ENCODE assay signal across 17 mouse cellular contexts in the genomic region with DNA sequence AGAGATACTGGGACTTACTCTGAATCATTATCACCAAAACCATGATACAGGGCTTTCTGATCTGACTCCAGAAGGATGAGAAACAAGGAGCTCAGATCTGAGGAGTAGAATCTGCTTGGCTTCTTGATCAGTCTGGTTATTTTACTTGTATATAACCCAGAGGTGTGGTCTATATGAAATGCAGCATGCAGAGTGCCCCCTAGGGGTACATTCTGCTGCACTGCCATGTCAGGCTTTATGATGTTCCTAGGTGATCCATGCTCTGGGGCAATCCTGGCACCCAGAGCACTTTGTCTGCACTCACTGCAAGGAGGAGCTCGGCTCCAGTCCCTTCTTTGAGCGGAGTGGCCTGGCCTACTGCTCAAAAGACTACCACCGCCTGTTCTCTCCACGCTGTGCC. TPM values are rescaled to one million over a fixed set of nuclear protein-coding genes. Genes with fewer than 3 reads are reported as not detected.
DNase-seq lines count a peak whose midpoint lies in the region.
"Had no signal": no experiment of that assay in that cellular context is flagged by ENCODE, and none has a peak within 500 bp of the region (broad histone marks: within the 10 kb centered on the region; RNA-seq: fewer than 3 reads in every experiment).

No protein-coding gene starts in this region.

- WGBS in embryonic facial prominence, embryonic 10.5 days = 78% methylated on average over 4 of the region's 4 CpGs

- H3K4me3 ChIP-seq in embryonic facial prominence, embryonic 10.5 days = no peak overlapping the region
- H3K4me3 ChIP-seq: limb, embryonic 15.5 days; midbrain, embryonic 13.5 days; neural tube, embryonic 15.5 days had no signal

- peak; percentile 13 for DNase-seq in kidney, postnatal 10 days
- DNase-seq in kidney, adult 18-20 months = no peak
- peak; percentile 50 for DNase-seq in 416B (ENCODE audit: low read depth)
- peak; percentile 5 for DNase-seq in MN1 (ENCODE audit: low spot score)
- DNase-seq in retina, embryonic 14.5 days (ENCODE audit: low spot score) = peak; percentile 49
- no peak for DNase-seq in embryonic facial prominence, embryonic 10.5 days (ENCODE audit: low spot score)
- no peak for DNase-seq in cerebellum, adult 8-10 months
- no peak for DNase-seq in heart, adult 11 months
- DNase-seq: adrenal gland, postnatal 10 days; gastrocnemius, postnatal 36 days; heart, postnatal 14 days; kidney, adult 11 months; layer of hippocampus, postnatal 36 days had no signal

- H3K27ac ChIP-seq in embryonic facial prominence, embryonic 10.5 days (replicated peaks) = no peak overlapping the region
- H3K27ac ChIP-seq: limb, embryonic 15.5 days; midbrain, embryonic 13.5 days; neural tube, embryonic 15.5 days had no signal

- H3K27me3 ChIP-seq in embryonic facial prominence, embryonic 10.5 days (replicated peaks; ENCODE audit: low read depth, poor library complexity, severe bottlenecking) = no peaks in the 10 kb centered on the region
- H3K27me3 ChIP-seq: limb, embryonic 15.5 days; midbrain, embryonic 13.5 days; neural tube, embryonic 15.5 days had no signal

- H3K4me1 ChIP-seq in embryonic facial prominence, embryonic 10.5 days = no peaks in the 10 kb centered on the region
- H3K4me1 ChIP-seq: limb, embryonic 15.5 days; midbrain, embryonic 13.5 days; neural tube, embryonic 15.5 days had no signal

- H3K9me3 ChIP-seq in embryonic facial prominence, embryonic 10.5 days = no peaks in the 10 kb centered on the region
- H3K9me3 ChIP-seq: limb, embryonic 15.5 days; midbrain, embryonic 13.5 days; neural tube, embryonic 15.5 days had no signal

- no peaks in the 10 kb centered on the region for H3K36me3 ChIP-seq in embryonic facial prominence, embryonic 10.5 days (replicated peaks)
- H3K36me3 ChIP-seq: limb, embryonic 15.5 days; midbrain, embryonic 13.5 days; neural tube, embryonic 15.5 days had no signal

RNA-seq across cellular contexts. Expression of a gene that starts 21.9 kb away (rescaled TPM):
- not detected in 2 replicates for polyA plus RNA-seq in embryonic facial prominence, embryonic 10.5 days (2016; fragmentation: Nextera tagmentation; extraction: Ambion mirVana)
- polyA plus RNA-seq: forebrain, embryonic 11.5 days; limb, embryonic 15.5 days; midbrain, embryonic 13.5 days; neural tube, embryonic 15.5 days had no signal

RNA-seq across cellular contexts. Expression of a gene that starts 28.6 kb away (rescaled TPM):
- polyA plus RNA-seq in embryonic facial prominence, embryonic 10.5 days (2016; fragmentation: Nextera tagmentation; extraction: Ambion mirVana) = 0.71 and 0.72 TPM in 2 replicates

RNA-seq across cellular contexts. Expression of a gene that starts 28.6 kb away (rescaled TPM):
- 13.1 and 14.2 TPM in 2 replicates for polyA plus RNA-seq in embryonic facial prominence, embryonic 10.5 days (2016; fragmentation: Nextera tagmentation; extraction: Ambion mirVana)

RNA-seq across cellular contexts. Expression of a gene that starts 32.5 kb away (rescaled TPM):
- polyA plus RNA-seq in embryonic facial prominence, embryonic 10.5 days (2016; fragmentation: Nextera tagmentation; extraction: Ambion mirVana) = not detected in 2 replicates
- polyA plus RNA-seq: forebrain, embryonic 11.5 days; limb, embryonic 15.5 days; midbrain, embryonic 13.5 days; neural tube, embryonic 15.5 days had no signal

RNA-seq across cellular contexts. Expression of a gene that starts 59.1 kb away (rescaled TPM):
- not detected in 2 replicates for polyA plus RNA-seq in embryonic facial prominence, embryonic 10.5 days (2016; fragmentation: Nextera tagmentation; extraction: Ambion mirVana)
- polyA plus RNA-seq: forebrain, embryonic 11.5 days; limb, embryonic 15.5 days; midbrain, embryonic 13.5 days; neural tube, embryonic 15.5 days had no signal

Comparison
In these comparisons a context has a peak if more than half of its experiments do, and no peak if none do; other contexts are left out.
1. DNase-seq: peak in kidney, postnatal 10 days (single experiment), 416B (single experiment), MN1 (single experiment) and retina, embryonic 14.5 days (single experiment); none in kidney, adult 18-20 months (single experiment), embryonic facial prominence, embryonic 10.5 days (single experiment), cerebellum, adult 8-10 months (single experiment) and heart, adult 11 months (single experiment).